Mouse (Mus musculus): ENCODE results near the gene Zic4.
A peak's percentile ranks its signal among the peaks of the same experiment; 100 is the strongest.

The Zic4 gene

DNA sequence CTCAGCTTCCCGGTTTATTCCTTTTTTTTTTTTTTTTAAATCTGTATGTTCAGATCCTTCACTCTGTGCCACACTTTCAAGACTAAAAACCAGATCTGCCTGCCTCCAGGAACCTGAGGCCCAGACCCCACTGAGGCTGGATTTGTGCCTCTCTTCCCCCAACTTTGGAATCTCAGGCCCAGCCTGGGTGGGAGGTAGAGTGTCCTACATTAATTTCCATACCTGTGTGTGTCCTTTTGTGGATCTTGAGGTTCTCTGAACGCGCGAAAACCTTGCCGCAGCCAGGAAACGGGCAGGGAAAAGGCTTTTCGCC, 1.6 kb downstream of the Zic4 start:
- no peak for DNase-seq

DNA sequence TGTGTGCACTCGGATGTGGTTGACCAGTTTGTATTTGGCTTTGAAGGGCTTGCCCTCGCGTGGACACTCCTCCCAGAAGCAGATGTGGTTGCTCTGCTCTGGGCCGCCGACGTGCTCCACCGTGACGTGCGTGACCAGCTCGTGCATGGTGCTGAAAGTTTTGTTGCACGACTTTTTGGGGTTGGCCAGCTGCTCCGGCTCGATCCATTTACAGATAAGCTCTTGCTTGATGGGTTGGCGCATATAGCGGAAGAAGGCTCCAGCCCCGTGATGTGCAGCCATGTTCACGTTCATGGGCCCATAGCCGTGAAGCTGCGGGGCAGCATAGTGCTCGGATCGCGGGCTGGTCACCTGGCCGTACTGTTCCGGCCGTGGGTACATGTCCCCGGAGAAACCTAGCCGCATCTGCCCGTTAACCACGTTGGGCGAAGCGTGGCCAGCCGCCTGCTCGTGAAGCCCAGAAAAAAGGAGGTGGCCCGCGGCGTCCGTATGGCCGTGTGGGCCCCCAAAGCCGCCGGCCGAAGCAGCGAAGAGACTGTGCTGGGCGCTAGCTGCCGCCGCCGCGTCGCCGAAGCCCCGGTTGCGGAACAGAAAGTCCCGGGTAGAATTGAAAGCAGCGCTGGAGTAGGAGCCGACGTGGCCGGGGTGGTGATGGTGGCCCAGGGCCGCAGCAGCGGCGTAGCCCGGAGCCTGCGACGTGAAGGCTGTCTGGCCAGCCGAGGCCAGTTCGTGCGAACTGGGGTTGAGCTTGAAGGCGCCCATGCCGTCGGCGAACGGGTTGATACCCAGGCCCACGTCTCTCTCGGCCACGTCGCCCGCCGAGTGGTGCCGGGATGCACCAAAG, 2.1 kb downstream of the Zic4 start:
- peak; percentile 62 for DNase-seq

- peak; percentile 78 for DNase-seq
Measured at GRCm38 (mm10) chr9:91364971-91365501, 2.8 kb downstream of the Zic4 start.

GRCm38 (mm10) chr9:91365664-91366063, 3.5 kb downstream of the Zic4 start, which contains the start of gene Zic1:
Gene Zic1 (minus strand): TSS chr9:91365810.
- DNase-seq, result peak; percentile 91

DNA sequence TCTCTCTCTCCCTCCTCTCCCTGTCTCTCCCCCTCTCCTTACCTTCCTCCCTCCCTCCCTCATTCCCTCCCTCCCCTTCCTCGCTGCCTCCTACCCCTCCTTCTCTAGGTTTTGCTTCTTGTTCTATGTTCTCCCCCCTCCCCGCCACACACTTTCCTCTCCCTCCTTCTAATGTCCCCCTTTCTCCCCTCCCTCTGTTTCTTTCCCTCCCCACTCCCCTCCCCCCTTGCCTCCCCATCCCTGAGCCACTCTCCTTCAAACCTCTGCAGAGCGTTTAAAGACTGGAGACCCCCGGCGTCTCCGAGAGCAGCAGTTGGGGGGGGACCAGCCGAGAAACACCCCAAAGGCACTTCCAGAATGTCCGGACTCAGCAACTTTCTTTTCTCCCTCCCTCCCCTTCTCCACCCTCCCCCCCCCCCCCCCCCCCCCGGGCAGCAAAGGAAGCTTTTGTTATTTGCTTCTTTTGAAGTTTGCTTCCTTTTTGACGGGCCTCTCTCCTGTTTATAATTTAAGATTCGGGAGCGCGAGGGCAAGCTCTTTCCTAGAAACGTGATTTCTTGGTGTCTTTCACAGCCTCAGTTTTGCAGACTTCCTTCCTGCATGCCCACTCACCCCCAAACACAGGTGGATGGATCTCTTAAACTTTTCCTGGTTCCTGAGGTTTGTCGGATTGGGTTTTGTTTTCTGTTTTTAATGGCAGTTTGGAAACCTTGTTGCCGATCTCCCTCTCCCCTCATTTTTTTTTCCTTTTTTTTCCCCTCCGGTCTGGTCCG, 4.2 kb downstream of the Zic4 start:
- DNase-seq, result peak; percentile 64

- DNase-seq, result peak; percentile 67
Measured at GRCm38 (mm10) chr9:91366999-91367811, 5.0 kb downstream of the Zic4 start.

DNA sequence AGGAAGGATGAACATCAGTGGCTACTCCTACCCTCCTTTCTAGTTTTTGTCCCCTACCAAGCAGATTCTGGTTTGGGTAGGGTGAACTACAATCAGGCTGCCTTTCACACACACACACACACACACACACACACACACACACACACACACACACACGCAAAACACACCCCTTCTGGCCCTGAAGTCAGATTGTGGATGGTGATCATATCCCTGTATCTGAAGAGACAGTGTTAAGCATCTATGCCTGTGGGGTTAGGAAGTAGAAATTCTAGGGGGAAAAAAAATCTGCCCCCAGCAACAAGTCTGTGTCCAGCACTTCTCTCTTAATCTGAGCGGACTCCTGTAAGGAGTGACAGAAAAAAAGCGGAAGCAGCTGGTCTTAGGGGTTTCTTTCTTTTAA, 5.9 kb downstream of the Zic4 start:
- no peak for DNase-seq

GRCm38 (mm10) chr9:91368946-91369292, 6.7 kb downstream of the Zic4 start:
- DNase-seq, result no peak

GRCm38 (mm10) chr9:91369293-91369991, 7.2 kb downstream of the Zic4 start:
- DNase-seq, result no peak

GRCm38 (mm10) chr9:91370191-91370708, 8.0 kb downstream of the Zic4 start:
- no peak for DNase-seq

- no peak for DNase-seq
Measured at GRCm38 (mm10) chr9:91371011-91371410, 8.8 kb downstream of the Zic4 start.

GRCm38 (mm10) chr9:91371608-91372007, 9.4 kb downstream of the Zic4 start:
- no peak for DNase-seq

DNA sequence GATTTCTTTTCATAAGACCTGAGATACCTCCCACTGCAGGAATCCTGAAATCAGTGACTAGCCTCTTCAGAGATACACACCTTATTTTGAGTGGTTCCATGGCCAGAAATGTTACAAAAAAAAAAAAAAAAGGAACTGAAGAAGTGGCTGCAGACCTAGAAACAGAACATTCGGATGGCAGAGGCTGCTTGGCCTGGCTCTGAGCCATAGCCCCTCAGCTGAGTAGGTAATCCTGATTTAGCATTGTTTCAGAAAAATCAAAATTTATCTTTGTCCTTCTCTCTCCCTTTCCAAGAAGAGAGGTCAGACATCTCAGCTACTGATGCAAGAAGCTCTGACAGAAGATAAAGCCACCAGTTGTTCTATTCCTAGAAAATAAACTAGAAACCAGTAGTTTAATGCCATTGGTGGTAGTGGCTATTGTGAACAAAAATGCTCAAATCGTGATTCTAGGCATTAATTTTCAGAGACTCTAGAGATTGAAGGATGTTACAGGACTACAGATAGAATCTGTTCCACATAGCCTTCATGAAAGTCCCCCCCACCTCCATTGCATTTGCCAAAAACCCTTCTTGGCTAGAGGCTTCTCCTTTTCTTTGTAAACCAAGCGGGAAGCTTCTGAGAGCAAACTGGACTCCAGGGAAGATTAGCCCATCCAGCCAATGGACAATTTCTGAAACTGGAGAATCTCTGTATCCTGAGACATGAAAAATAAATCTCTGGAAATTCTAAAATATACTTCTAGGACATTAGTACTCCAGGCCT, 11.8 kb downstream of the Zic4 start:
- no peak for DNase-seq

DNA sequence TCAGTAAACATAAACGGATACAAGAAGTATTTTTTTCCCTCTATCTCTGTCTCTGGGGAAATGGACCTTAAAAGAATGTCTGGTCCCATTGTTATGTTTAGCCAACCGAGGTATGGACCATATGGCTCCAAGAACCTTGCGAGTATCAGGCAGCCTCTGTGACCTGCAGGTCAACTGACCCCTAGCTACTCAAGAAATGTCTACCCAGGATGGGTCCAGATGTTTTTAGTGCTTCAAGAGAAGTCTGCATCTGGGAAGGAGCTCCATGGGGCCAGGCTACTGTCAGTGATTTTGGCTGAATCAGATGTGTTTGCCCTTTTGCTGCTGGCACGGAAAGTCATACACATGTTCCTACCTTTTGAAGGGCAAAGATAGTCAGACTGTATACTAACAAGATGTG, 12.5 kb downstream of the Zic4 start:
- no peak for DNase-seq

DNA sequence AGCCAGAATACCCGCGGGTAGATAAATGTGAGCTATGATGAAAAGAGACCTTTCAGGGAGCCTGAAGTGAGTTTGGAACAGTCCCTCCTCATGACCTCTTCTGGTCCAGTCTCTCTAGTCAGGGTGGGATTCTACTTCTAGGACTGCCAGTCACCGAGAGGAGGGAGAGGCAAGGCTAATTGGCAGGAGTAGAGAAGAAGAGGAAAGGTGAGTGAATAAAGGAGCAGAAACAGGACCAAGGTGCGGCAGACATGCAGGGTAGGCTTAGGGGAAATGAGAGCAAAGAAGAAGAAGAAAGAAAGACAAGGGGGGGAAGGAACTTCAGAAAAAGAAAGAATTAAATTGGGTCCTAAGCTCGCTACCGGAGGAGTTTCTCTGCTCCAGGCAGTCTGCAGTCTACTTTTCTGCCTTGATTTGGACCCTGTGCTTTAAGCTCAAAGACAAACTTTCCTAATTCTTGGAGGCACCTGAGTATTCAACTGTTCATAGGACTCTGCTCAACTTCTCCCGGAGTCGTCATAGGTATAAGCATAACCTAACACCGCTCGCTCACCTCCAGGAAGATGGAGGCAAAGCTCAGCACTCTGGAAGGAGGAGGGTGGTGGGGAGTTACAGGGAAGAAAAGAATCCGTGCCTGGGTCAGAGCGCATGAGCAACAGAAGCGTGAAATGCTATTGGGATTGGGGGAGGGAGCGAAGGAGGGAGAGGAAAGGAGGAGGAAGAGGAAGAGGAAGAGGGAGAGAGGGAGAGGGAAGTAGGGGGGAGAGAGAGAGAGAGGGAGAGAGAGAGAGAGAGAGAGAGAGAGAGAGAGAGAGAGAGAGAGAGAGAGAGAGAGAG, 15.0 kb downstream of the Zic4 start:
- DNase-seq, result peak; percentile 56

DNA sequence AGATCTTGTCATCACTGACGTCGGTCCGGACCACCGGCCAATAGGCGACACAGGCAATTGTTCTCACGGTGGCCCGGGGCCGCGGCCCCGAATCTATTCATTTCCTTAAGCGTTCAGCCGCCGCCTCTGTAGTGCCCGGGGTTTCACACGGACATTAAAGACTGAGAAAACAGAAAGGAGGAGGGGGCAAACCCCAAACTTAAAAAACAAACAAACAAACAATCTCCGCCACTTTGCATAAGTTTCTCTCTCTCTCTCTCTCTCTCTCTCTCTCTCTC, 15.6 kb downstream of the Zic4 start:
- peak; percentile 87 for DNase-seq

GRCm38 (mm10) chr9:91378411-91379299, 16.4 kb downstream of the Zic4 start:
- DNase-seq, result peak; percentile 57

GRCm38 (mm10) chr9:91379300-91379635, 17.1 kb downstream of the Zic4 start:
- no peak for DNase-seq

DNA sequence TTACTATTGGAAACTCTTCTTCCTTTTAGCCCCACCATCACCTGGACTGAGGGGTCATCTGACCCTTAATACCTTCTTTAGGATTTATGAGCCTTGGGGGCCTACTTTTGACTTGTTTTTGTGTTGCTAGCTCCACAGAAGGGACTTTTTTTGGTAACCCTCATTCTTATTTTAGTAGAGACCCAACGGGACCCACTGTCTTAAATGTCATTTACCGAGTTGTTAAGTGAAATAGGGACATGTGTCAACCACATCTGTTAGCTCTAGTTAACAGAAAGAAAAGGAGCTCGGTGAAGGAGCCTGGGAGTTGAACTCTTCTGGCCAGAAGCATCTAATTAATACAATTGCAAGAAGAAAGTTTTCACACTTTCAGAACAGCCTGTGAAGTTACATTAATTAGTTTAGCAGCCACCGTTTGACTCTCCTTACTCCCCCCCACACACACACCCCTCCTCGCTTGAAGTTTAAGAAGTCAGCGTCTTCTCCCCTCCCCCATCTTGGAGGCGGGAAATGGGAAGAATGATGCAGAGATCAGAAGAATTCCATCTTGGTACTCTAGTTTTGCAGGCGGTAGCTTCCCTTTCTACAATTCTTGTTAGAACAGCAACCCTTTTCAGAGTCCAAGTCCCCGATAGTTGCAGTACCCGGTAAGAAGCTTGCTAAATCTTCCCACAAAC, 17.7 kb downstream of the Zic4 start:
- DNase-seq, result peak; percentile 69
